Comparison of ENCODE assay signal across 8 mouse cellular contexts in genomic region chr1:36473211-36473780, GRCm38 (mm10). TPM values are rescaled to one million over a fixed set of nuclear protein-coding genes. Genes with fewer than 3 reads are reported as not detected.
DNase-seq lines count a peak whose midpoint lies in the region; ATAC-seq lines count a peak whose summit lies in the region.

No protein-coding gene starts in this region.

- H3K27ac ChIP-seq in hindbrain, embryonic 14.5 days = no peak overlapping the region
- no peak overlapping the region for H3K27ac ChIP-seq in midbrain, embryonic 13.5 days

- H3K9ac ChIP-seq in hindbrain, embryonic 14.5 days = no peak overlapping the region
- no peak overlapping the region for H3K9ac ChIP-seq in midbrain, embryonic 13.5 days (replicated peaks)

- H3K4me2 ChIP-seq in hindbrain, embryonic 14.5 days (replicated peaks) = peak overlapping the region; percentile 73
- peak overlapping the region; percentile 68 for H3K4me2 ChIP-seq in midbrain, embryonic 13.5 days (replicated peaks)

- no peaks in the 10 kb centered on the region for H3K27me3 ChIP-seq in hindbrain, embryonic 14.5 days (ENCODE audit: control insufficient read depth, insufficient read depth, low read length)
- H3K27me3 ChIP-seq in midbrain, embryonic 13.5 days = peaks cover 7% of the 10 kb centered on the region; the same call in 1 of the 2 replicates

- no peaks in the 10 kb centered on the region for H3K36me3 ChIP-seq in hindbrain, embryonic 14.5 days (replicated peaks; ENCODE audit: control insufficient read depth, insufficient read depth)
- H3K36me3 ChIP-seq in midbrain, embryonic 13.5 days = no peaks in the 10 kb centered on the region

- peak; percentile 19 for DNase-seq in kidney, adult 18-20 months
- DNase-seq in kidney, postnatal 10 days = no peak
- DNase-seq in cerebellum, postnatal 25 days = peak; percentile 47
- DNase-seq in hindbrain, embryonic 14.5 days (ENCODE audit: low spot score) = no peak
- no peak for DNase-seq in embryo, embryonic 9.5 days (ENCODE audit: extremely low spot score)
- no peak for DNase-seq in gastrocnemius, postnatal 25 days

- H3K4me3 ChIP-seq in hindbrain, embryonic 14.5 days (replicated peaks; ENCODE audit: low read length) = 0 out of 2 replicates have a peak overlapping the region, but pooled peaks have one; percentile 66
- 0 out of 2 replicates have a peak overlapping the region, but pooled peaks have one; percentile 0 for H3K4me3 ChIP-seq in midbrain, embryonic 13.5 days (replicated peaks)

- H3K4me1 ChIP-seq in hindbrain, embryonic 14.5 days (replicated peaks; ENCODE audit: control insufficient read depth, insufficient read depth, low read length) = peaks cover 50% of the 10 kb centered on the region
- peaks cover 58% of the 10 kb centered on the region for H3K4me1 ChIP-seq in midbrain, embryonic 13.5 days (replicated peaks)

- H3K9me3 ChIP-seq in hindbrain, embryonic 14.5 days (ENCODE audit: control insufficient read depth, low read length) = no peaks in the 10 kb centered on the region
- H3K9me3 ChIP-seq in midbrain, embryonic 13.5 days = no peaks in the 10 kb centered on the region

- no peak for ATAC-seq in hindbrain, embryonic 14.5 days (ENCODE audit: low FRiP score)
- ATAC-seq in midbrain, embryonic 13.5 days = no peak
- ATAC-seq in inflammation-experienced regulatory T-cells, adult 6 months = no peak

- 77% methylated on average over 10 of the region's 10 CpGs for WGBS in hindbrain, embryonic 14.5 days
- 77% methylated on average over 10 of the region's 10 CpGs for WGBS in midbrain, embryonic 13.5 days

RNA-seq across cellular contexts. Expression of gene Cnnm4, which starts 1.9 kb away (rescaled TPM):
- 9.2 and 10.6 TPM in 2 replicates for polyA plus RNA-seq in hindbrain, embryonic 14.5 days (2014; fragmentation: Nextera tagmentation; extraction: Ambion mirVana)
- polyA plus RNA-seq in midbrain, embryonic 13.5 days (2015; fragmentation: Nextera tagmentation; extraction: Ambion mirVana) = 8.8 and 10.0 TPM in 2 replicates
- polyA plus RNA-seq in inflammation-experienced regulatory T-cells, adult 6 months (2017; shearing (Covaris generic)) = 10 to 100 TPM; 11.5 to 13.9 (median 12.1) TPM
- total RNA-seq in gastrocnemius, postnatal 25 days (2021) = 10 to 100 TPM in 1 of 2 experiments, 1 to 10 TPM in 1; 8.4 to 10.5 TPM

RNA-seq across cellular contexts. Expression of gene Lman2l, which starts 28.2 kb away (rescaled TPM):
- 41.8 and 41.9 TPM in 2 replicates for polyA plus RNA-seq in hindbrain, embryonic 14.5 days (2014; fragmentation: Nextera tagmentation; extraction: Ambion mirVana)
- 66.8 and 72.1 TPM in 2 replicates for polyA plus RNA-seq in midbrain, embryonic 13.5 days (2015; fragmentation: Nextera tagmentation; extraction: Ambion mirVana)
- 10 to 100 TPM in 2 of 3 experiments, 1 to 10 TPM in 1; 7.9 to 12.0 (median 11.4) TPM for polyA plus RNA-seq in inflammation-experienced regulatory T-cells, adult 6 months (2017; shearing (Covaris generic))
- total RNA-seq in gastrocnemius, postnatal 25 days (2021) = 10 to 100 TPM; 18.9 to 21.7 TPM

RNA-seq across cellular contexts. Expression of gene Cnnm3, which starts 38.4 kb away (rescaled TPM):
- polyA plus RNA-seq in hindbrain, embryonic 14.5 days (2014; fragmentation: Nextera tagmentation; extraction: Ambion mirVana) = 6.1 and 6.8 TPM in 2 replicates
- polyA plus RNA-seq in midbrain, embryonic 13.5 days (2015; fragmentation: Nextera tagmentation; extraction: Ambion mirVana) = 4.2 and 4.8 TPM in 2 replicates
- 1 to 10 TPM; 3.1 to 9.2 (median 6.7) TPM for polyA plus RNA-seq in inflammation-experienced regulatory T-cells, adult 6 months (2017; shearing (Covaris generic))
- total RNA-seq in gastrocnemius, postnatal 25 days (2021) = 1 to 10 TPM; 7.4 to 9.7 TPM

Comparison
In these comparisons a context has a peak if more than half of its experiments do, and no peak if none do; other contexts are left out.
1. DNase-seq: peak in kidney, adult 18-20 months (single experiment) and cerebellum, postnatal 25 days (2 of 2); none in kidney, postnatal 10 days (single experiment), hindbrain, embryonic 14.5 days (single experiment), embryo, embryonic 9.5 days (single experiment) and gastrocnemius, postnatal 25 days (single experiment).